13 mouse cellular contexts compared by ENCODE assay signal in the genomic region with DNA sequence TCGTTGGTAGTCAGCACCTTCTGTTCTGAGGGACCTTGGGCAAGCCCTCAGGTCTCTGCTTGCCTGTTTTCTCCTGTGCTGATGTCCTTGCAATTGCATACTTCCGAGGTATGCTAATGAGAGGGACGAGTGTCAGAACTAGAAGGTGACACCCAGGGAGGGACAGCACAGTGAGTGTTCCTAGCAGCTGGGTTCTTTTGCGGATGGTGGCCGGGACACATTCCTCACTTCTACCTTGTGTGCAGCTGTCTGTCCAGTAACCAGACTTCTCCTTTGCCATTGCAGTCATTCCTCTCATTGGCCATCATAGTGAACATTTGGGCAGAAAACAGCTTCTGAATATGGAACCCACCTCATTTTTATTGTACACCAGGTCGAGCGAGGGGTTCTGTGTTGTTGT.
"Had no signal": no experiment of that assay in that cellular context is flagged by ENCODE, and none has a peak within 500 bp of the region (broad histone marks: within the 10 kb centered on the region; RNA-seq: fewer than 3 reads in every experiment).

No protein-coding gene starts in this region.

- H3K4me2 ChIP-seq: limb, embryonic 15.5 days; liver, embryonic 13.5 days; midbrain, embryonic 12.5 days; neural tube, embryonic 15.5 days had no signal

- H3K4me3 ChIP-seq: limb, embryonic 15.5 days; liver, embryonic 13.5 days; midbrain, embryonic 12.5 days; neural tube, embryonic 15.5 days had no signal

- H3K27me3 ChIP-seq: limb, embryonic 15.5 days; liver, embryonic 13.5 days; midbrain, embryonic 12.5 days; neural tube, embryonic 15.5 days had no signal

- H3K9me3 ChIP-seq: limb, embryonic 15.5 days; liver, embryonic 13.5 days; midbrain, embryonic 12.5 days; neural tube, embryonic 15.5 days had no signal

- H3K36me3 ChIP-seq: limb, embryonic 15.5 days; liver, embryonic 13.5 days; midbrain, embryonic 12.5 days; neural tube, embryonic 15.5 days had no signal

- H3K4me1 ChIP-seq: midbrain, embryonic 12.5 days; neural tube, embryonic 15.5 days had no signal

- H3K27ac ChIP-seq: kidney, postnatal 0 days; limb, embryonic 15.5 days; liver, embryonic 13.5 days; midbrain, embryonic 12.5 days; neural tube, embryonic 15.5 days had no signal

- DNase-seq: kidney, adult 18-20 months; kidney, postnatal 36 days; left cerebral cortex, postnatal 4 days; liver, embryonic 13.5 days; lung, adult 18-20 months; right cerebral cortex, adult 18-20 months; right cerebral cortex, postnatal 25 days; thymus, postnatal 4 days had no signal

- ATAC-seq: inflammation-experienced regulatory T-cells, adult 6 months had no signal

- H3K9ac ChIP-seq: limb, embryonic 15.5 days; liver, embryonic 13.5 days; midbrain, embryonic 12.5 days; neural tube, embryonic 15.5 days had no signal
